Mouse (Mus musculus) lung, postnatal 4 days (tissue): ENCODE results near the gene Cib4.

Experiments used
- DNase-seq, 2 experiments: peaks; one replicate each; pipeline ENCODE4 v3.0.0; 2021

Cib4 gene

GRCm38 (mm10) chr5:30513111-30513510 is 32.5 kb downstream of the Cib4 start:
- DNase-seq = no peak

GRCm38 (mm10) chr5:30497299-30497698 is 48.3 kb downstream of the Cib4 start:
- DNase-seq = no peak

- DNase-seq = no peak
Measured at GRCm38 (mm10) chr5:30496821-30497220, 48.8 kb downstream of the Cib4 start.

- no peak for DNase-seq
Measured at GRCm38 (mm10) chr5:30495288-30495687, 50.3 kb downstream of the Cib4 start.

GRCm38 (mm10) chr5:30494606-30495005 is 51.0 kb downstream of the Cib4 start:
- no peak for DNase-seq

- no peak for DNase-seq
Measured at GRCm38 (mm10) chr5:30493723-30494122, 51.9 kb downstream of the Cib4 start.

- peak; percentile 45 to 50 for DNase-seq
Measured at GRCm38 (mm10) chr5:30490845-30491244, 54.8 kb downstream of the Cib4 start.

- peak; percentile 15 to 39 for DNase-seq
Measured at GRCm38 (mm10) chr5:30490215-30490614, 55.4 kb downstream of the Cib4 start.

GRCm38 (mm10) chr5:30485136-30485535 is 60.5 kb downstream of the Cib4 start:
- DNase-seq = peak in 1 of 2 experiments; percentile 64

- DNase-seq = no peak
Measured at GRCm38 (mm10) chr5:30484591-30484990, 61.0 kb downstream of the Cib4 start.

- DNase-seq = no peak
Measured at GRCm38 (mm10) chr5:30483533-30483932, 62.1 kb downstream of the Cib4 start.

- DNase-seq = peak; percentile 77 to 84
Measured at GRCm38 (mm10) chr5:30482319-30482718, 63.3 kb downstream of the Cib4 start.

GRCm38 (mm10) chr5:30476534-30476933 is 69.1 kb downstream of the Cib4 start:
- DNase-seq = no peak

GRCm38 (mm10) chr5:30472148-30472547 is 73.5 kb downstream of the Cib4 start:
- DNase-seq = no peak

- DNase-seq = no peak
Measured at GRCm38 (mm10) chr5:30470454-30470853, 75.2 kb downstream of the Cib4 start.

GRCm38 (mm10) chr5:30466315-30466714 is 79.3 kb downstream of the Cib4 start:
- DNase-seq = no peak

GRCm38 (mm10) chr5:30465861-30466260 is 79.8 kb downstream of the Cib4 start, which contains the start of gene 1700001C02Rik:
TSS of gene 1700001C02Rik (plus strand) at chr5:30466047.
- no peak for DNase-seq

GRCm38 (mm10) chr5:30461821-30462220 is 83.8 kb downstream of the Cib4 start, which contains the start of gene Otof:
TSS of gene Otof (minus strand) at chr5:30461932.
- DNase-seq = peak; percentile 48 to 77

- DNase-seq = peak in 1 of 2 experiments; percentile 22
Measured at GRCm38 (mm10) chr5:30460155-30460554, 85.5 kb downstream of the Cib4 start.

- peak in 1 of 2 experiments; percentile 26 for DNase-seq
Measured at GRCm38 (mm10) chr5:30456056-30456455, 89.6 kb downstream of the Cib4 start.

- peak in 1 of 2 experiments; percentile 9 for DNase-seq
Measured at GRCm38 (mm10) chr5:30444327-30444895, 101.2 kb downstream of the Cib4 start.

GRCm38 (mm10) chr5:30442196-30442595 is 103.4 kb downstream of the Cib4 start:
- no peak for DNase-seq

- no peak for DNase-seq
Measured at GRCm38 (mm10) chr5:30440308-30440906, 105.2 kb downstream of the Cib4 start.

- no peak for DNase-seq
Measured at GRCm38 (mm10) chr5:30438931-30439330, 106.7 kb downstream of the Cib4 start.
